18 mouse cellular contexts compared by ENCODE assay signal in genomic region chr10:95099906-95100305, GRCm38 (mm10).
A peak's percentile ranks its signal among the peaks of the same experiment; 100 is the strongest.
DNase-seq lines count a peak whose midpoint lies in the region; ATAC-seq and TF ChIP-seq lines count a peak whose summit lies in the region.
"Had no signal": no experiment of that assay in that cellular context is flagged by ENCODE, and none has a peak within 500 bp of the region (broad histone marks: within the 10 kb centered on the region; RNA-seq: fewer than 3 reads in every experiment).

No protein-coding gene starts in this region.

- H3K4me1 ChIP-seq in forebrain, postnatal 0 days (ENCODE audit: insufficient read depth): no peaks in the 10 kb centered on the region
- H3K4me1 ChIP-seq in forebrain, embryonic 15.5 days: 0 out of 2 replicates have a peak, but pooled peaks cover 3% of the 10 kb centered on the region
- H3K4me1 ChIP-seq: embryonic facial prominence, embryonic 13.5 days had no signal

- no peaks in the 10 kb centered on the region for H3K36me3 ChIP-seq in forebrain, postnatal 0 days (ENCODE audit: insufficient read depth)
- H3K36me3 ChIP-seq in forebrain, embryonic 15.5 days: no peaks in the 10 kb centered on the region
- H3K36me3 ChIP-seq: embryonic facial prominence, embryonic 13.5 days; forebrain, embryonic 10.5 days; limb, embryonic 15.5 days; lung, embryonic 15.5 days had no signal

- intact Hi-C loops in heart, postnatal 10 days (cut with DNase I): loop anchor here (5.0 to 10.0 kb wide), 4 partner anchors 108 to 377 kb away; partner anchors contain the start of gene Cradd

- no peak overlapping the region for H3K27ac ChIP-seq in forebrain, postnatal 0 days (ENCODE audit: low read depth, low read length)
- H3K27ac ChIP-seq in forebrain, embryonic 15.5 days (replicated peaks): no peak overlapping the region
- H3K27ac ChIP-seq: embryonic facial prominence, embryonic 13.5 days; forebrain, embryonic 10.5 days; limb, embryonic 15.5 days; lung, embryonic 15.5 days had no signal

- no peaks in the 10 kb centered on the region for H3K9me3 ChIP-seq in forebrain, postnatal 0 days (ENCODE audit: low read length)
- H3K9me3 ChIP-seq in forebrain, embryonic 15.5 days: no peaks in the 10 kb centered on the region
- H3K9me3 ChIP-seq: embryonic facial prominence, embryonic 13.5 days; forebrain, embryonic 10.5 days; limb, embryonic 15.5 days; lung, embryonic 15.5 days had no signal

- peak; percentile 58; the same call in 1 of the 2 replicates for ATAC-seq in forebrain, postnatal 0 days
- ATAC-seq in forebrain, embryonic 15.5 days (replicated peaks): no peak
- ATAC-seq: inflammation-experienced regulatory T-cells, adult 6 months had no signal

- no peak overlapping the region for H3K4me3 ChIP-seq in forebrain, postnatal 0 days (ENCODE audit: low read depth, low read length)
- no peak overlapping the region for H3K4me3 ChIP-seq in forebrain, embryonic 15.5 days
- H3K4me3 ChIP-seq: embryonic facial prominence, embryonic 13.5 days; forebrain, embryonic 10.5 days; limb, embryonic 15.5 days; lung, embryonic 15.5 days; myocyte had no signal

- H3K27me3 ChIP-seq in forebrain, postnatal 0 days (ENCODE audit: insufficient read depth, low read length): no peaks in the 10 kb centered on the region
- H3K27me3 ChIP-seq in forebrain, embryonic 15.5 days: no peaks in the 10 kb centered on the region
- H3K27me3 ChIP-seq: embryonic facial prominence, embryonic 13.5 days; limb, embryonic 15.5 days; lung, embryonic 15.5 days had no signal

- TF ChIP-seq CTCF in forebrain, postnatal 0 days (IDR thresholded peaks at IDR 0.05; ENCODE audit: low read depth): no peak

- DNase-seq in forebrain, postnatal 0 days: peak; percentile 69
- peak; percentile 21 for DNase-seq in layer of hippocampus, adult 9-11 months
- DNase-seq in layer of hippocampus, adult 9-10 months (ENCODE audit: low spot score): no peak
- peak; percentile 74 to 75 for DNase-seq in heart, postnatal 10 days
- peak; percentile 62 for DNase-seq in lung, postnatal 36 days
- no peak for DNase-seq in right cerebral cortex, postnatal 14 days
- DNase-seq in kidney, postnatal 36 days: no peak
- DNase-seq: adrenal gland, adult 2 months; cerebellum, adult 9-11 months; right cerebral cortex, postnatal 4 days had no signal

- H3K9ac ChIP-seq in forebrain, postnatal 0 days: no peak overlapping the region
- no peak overlapping the region for H3K9ac ChIP-seq in forebrain, embryonic 15.5 days (replicated peaks)
- H3K9ac ChIP-seq: embryonic facial prominence, embryonic 13.5 days; limb, embryonic 15.5 days; lung, embryonic 15.5 days had no signal

- H3K4me2 ChIP-seq in forebrain, postnatal 0 days (ENCODE audit: low read depth): no peak overlapping the region
- no peak overlapping the region for H3K4me2 ChIP-seq in forebrain, embryonic 15.5 days (replicated peaks)
- H3K4me2 ChIP-seq: embryonic facial prominence, embryonic 13.5 days; limb, embryonic 15.5 days; lung, embryonic 15.5 days; midbrain, embryonic 11.5 days had no signal

- 53% methylated on average over 5 of the region's 5 CpGs for WGBS in forebrain, postnatal 0 days
- WGBS in forebrain, embryonic 15.5 days: 87% methylated on average over 5 of the region's 5 CpGs

Comparison
In these comparisons a context has a peak if more than half of its experiments do, and no peak if none do; other contexts are left out.
1. DNase-seq: peak in forebrain, postnatal 0 days (single experiment), layer of hippocampus, adult 9-11 months (single experiment), heart, postnatal 10 days (2 of 2) and lung, postnatal 36 days (single experiment); none in layer of hippocampus, adult 9-10 months (single experiment), right cerebral cortex, postnatal 14 days (single experiment) and kidney, postnatal 36 days (0 of 2).